Mouse (Mus musculus) stomach, postnatal 0 days (tissue): ENCODE data around the gene C1ql1.

ENCODE experiments used
- CTCF ChIP-seq: IDR thresholded peaks from 2 replicates; pipeline ENCODE4 v1.5.1; 2016; ENCODE audit warnings: antibody characterized with exemption, low read depth, mild to moderate bottlenecking, moderate library complexity
- EP300 ChIP-seq: optimal IDR thresholded peaks from 2 replicates; pipeline ENCODE3; 2016; ENCODE audit warnings: antibody characterized with exemption

DNA sequence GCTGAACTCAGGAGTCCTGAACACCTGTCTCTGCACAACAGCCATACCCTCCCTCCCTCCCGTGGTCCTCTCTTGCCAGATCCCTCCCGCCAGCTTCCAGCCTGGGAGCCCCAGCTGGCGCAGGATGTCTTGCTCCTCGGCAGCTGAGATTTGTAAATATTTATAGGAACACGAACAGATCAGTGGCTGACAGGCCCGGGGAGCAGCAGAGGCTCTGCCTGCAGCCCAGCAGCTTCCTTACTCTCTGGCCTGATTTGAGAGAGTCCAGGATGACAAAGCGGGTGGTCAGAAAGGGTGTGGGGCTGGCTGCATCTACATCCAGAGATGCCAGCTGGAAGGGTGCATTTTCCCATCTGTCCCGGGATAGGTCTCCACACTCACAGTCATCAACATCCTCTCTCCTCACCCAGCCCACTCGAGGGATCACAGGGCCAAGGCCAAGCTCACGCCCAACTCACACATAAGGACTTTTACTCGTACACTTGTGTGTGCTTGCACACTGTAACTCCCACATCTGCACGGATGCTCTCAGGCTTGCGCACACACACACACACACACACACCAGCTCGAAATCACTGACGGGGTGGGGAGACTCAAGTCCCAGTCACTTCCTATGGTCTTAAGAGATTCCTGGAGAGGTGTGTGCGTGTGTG lies 10.6 kb upstream of the C1ql1 start:
- no peak for TF ChIP-seq CTCF
- no peak for TF ChIP-seq EP300
